Mouse (Mus musculus): ENCODE data around the gene Ccser1. TPM values are rescaled to one million over a fixed set of nuclear protein-coding genes. Genes with fewer than 3 reads are reported as not detected.

The Ccser1 gene
- total RNA-seq, 1 experiment from 2014 or later, result not detected

DNA sequence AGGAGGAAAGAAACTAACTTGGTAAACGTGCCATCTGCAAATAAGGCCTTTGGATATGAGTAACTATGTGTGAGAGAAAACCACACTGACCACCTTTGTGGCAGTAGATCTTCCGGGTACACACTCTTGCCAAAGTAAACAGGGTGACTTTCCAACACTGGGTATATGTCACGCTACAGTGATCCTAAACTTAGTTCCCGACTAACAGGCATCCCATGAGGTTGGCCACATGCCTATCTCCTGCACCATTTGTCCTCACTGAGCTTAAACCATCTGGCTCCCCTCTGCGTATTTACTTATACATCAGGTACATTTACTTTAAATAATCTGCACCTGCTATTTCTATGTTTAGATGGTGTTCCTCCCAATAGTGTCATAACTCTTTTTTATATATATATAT lies 183.6 kb downstream of the Ccser1 start:
- ATAC-seq (replicated peaks; ENCODE audit: insufficient number of reproducible peaks, low FRiP score, low TSS enrichment, poor library complexity, severe bottlenecking), result no peak

- ATAC-seq (replicated peaks; ENCODE audit: insufficient number of reproducible peaks, low FRiP score, low TSS enrichment, poor library complexity, severe bottlenecking), result no peak
Measured at GRCm38 (mm10) chr6:61382526-61382925, 202.4 kb downstream of the Ccser1 start.

GRCm38 (mm10) chr6:61382991-61383390 lies 202.9 kb downstream of the Ccser1 start:
- no peak for ATAC-seq (replicated peaks; ENCODE audit: insufficient number of reproducible peaks, low FRiP score, low TSS enrichment, poor library complexity, severe bottlenecking)

GRCm38 (mm10) chr6:61387046-61387445 lies 206.9 kb downstream of the Ccser1 start:
- ATAC-seq (replicated peaks; ENCODE audit: insufficient number of reproducible peaks, low FRiP score, low TSS enrichment, poor library complexity, severe bottlenecking), result no peak

DNA sequence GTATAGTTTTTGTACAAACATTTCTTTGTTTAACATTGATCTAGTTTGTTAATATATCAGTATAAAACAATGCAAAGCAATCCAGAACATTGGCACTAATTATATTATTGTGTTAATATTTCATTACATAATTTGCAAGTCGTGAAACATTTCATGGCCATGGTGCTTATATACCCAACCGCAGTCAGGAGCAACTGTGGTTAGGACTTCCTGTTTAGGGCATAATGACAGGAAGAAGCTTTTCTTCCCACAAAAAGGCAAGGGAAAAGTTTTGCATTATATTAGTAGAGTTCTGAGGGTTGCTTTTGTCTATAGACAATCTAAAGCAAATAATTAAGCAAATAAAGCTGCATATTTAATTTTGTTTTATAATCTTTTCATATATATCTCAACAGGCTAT lies 247.4 kb downstream of the Ccser1 start:
- no peak for ATAC-seq (replicated peaks; ENCODE audit: insufficient number of reproducible peaks, low FRiP score, low TSS enrichment, poor library complexity, severe bottlenecking)

GRCm38 (mm10) chr6:61430881-61431725 lies 251.0 kb downstream of the Ccser1 start:
- no peak for ATAC-seq (replicated peaks; ENCODE audit: insufficient number of reproducible peaks, low FRiP score, low TSS enrichment, poor library complexity, severe bottlenecking)

DNA sequence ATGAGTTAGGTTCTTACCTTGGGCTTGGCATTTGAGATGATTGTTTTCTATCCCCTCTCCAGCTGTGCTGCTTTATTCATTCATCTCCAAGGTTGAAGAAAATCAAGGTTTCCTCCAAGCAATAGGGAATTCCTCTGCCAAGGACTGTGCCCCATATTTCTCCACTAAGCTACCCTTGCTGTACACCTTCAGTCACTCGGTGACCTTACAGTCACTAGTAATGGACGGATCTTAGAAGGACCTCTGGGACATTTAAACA lies 251.5 kb downstream of the Ccser1 start:
- ATAC-seq (replicated peaks; ENCODE audit: insufficient number of reproducible peaks, low FRiP score, low TSS enrichment, poor library complexity, severe bottlenecking), result no peak

DNA sequence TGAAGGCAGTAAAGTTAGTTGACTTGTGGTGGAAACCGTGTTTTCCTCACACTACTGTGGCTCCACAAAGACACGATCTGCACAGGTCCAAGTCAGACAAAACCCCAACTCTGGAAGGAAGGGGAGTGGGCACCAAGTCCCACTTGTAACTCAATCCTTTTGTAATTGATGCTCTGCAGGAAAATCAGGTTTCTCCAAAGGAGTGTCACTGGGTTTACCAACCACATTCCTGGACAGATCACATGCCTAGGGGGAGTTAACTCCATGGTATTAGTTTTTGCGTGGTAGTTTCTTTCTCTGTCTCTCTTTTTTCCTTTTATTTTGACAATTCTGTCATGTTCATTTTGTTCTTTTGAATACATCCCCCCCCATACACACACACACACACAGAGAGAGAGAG lies 252.0 kb downstream of the Ccser1 start:
- ATAC-seq (replicated peaks; ENCODE audit: insufficient number of reproducible peaks, low FRiP score, low TSS enrichment, poor library complexity, severe bottlenecking), result no peak

DNA sequence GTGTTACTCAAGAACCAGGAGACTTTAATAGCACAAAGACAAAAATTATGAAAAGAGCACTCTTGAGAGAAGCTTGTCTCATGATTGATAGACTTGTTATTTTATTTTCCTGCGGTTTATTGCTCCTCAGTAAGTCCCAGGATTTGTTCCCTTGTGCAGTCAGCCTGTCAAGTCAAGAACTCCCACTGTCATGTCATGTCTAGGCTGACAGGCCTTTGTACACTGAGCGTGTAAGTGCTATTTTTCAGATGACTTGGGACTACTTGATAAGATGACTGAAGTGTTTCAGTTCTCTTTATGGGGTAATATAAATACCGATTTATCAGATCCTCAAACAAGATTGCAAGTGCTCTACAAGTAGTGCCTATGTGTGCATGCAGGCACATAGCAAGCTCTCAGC lies 252.6 kb downstream of the Ccser1 start:
- no peak for ATAC-seq (replicated peaks; ENCODE audit: insufficient number of reproducible peaks, low FRiP score, low TSS enrichment, poor library complexity, severe bottlenecking)

DNA sequence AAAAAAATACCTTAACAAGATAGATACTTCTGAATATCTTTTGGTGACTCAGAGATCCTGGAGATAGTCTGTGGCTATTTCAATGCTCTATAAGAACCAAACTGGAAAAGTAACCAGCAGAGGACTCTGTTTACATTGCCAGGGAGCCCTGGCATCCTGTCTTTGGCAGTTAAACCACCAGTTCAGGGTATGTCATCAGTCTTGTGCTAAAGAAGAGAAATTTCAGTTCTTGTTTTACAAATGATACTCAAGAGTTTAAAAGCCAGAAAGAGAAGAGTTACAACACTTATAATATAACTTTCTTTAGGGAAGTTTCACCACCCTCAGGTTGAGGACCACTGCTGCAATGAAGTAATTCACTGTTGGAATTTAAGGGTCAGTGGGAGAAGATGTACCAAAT lies 258.0 kb downstream of the Ccser1 start:
- no peak for ATAC-seq (replicated peaks; ENCODE audit: insufficient number of reproducible peaks, low FRiP score, low TSS enrichment, poor library complexity, severe bottlenecking)

GRCm38 (mm10) chr6:61471371-61472152 lies 291.4 kb downstream of the Ccser1 start:
- no peak for ATAC-seq (replicated peaks; ENCODE audit: insufficient number of reproducible peaks, low FRiP score, low TSS enrichment, poor library complexity, severe bottlenecking)

- no peak for ATAC-seq (replicated peaks; ENCODE audit: insufficient number of reproducible peaks, low FRiP score, low TSS enrichment, poor library complexity, severe bottlenecking)
Measured at GRCm38 (mm10) chr6:61485336-61485735, 305.2 kb downstream of the Ccser1 start.

GRCm38 (mm10) chr6:61491979-61492821 lies 312.1 kb downstream of the Ccser1 start:
- ATAC-seq (replicated peaks; ENCODE audit: insufficient number of reproducible peaks, low FRiP score, low TSS enrichment, poor library complexity, severe bottlenecking), result no peak

DNA sequence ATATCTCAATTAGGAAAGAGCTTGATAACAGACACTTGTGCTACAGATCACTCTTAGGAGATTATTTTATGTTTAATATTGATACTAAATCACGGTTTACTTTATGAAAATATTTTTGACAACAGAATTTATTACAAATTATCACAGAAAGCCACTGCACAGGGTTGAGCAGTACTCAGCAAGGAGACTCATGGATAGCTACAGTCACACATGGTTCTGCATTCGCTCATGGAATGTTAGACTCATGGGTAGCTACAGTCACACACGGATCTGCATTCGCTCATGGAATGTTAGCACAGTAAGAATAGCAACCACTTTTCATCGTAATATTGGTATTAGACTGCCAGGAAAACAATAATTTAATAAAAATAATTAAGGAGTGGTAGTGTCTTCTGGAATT lies 313.3 kb downstream of the Ccser1 start:
- ATAC-seq (replicated peaks; ENCODE audit: insufficient number of reproducible peaks, low FRiP score, low TSS enrichment, poor library complexity, severe bottlenecking), result no peak

DNA sequence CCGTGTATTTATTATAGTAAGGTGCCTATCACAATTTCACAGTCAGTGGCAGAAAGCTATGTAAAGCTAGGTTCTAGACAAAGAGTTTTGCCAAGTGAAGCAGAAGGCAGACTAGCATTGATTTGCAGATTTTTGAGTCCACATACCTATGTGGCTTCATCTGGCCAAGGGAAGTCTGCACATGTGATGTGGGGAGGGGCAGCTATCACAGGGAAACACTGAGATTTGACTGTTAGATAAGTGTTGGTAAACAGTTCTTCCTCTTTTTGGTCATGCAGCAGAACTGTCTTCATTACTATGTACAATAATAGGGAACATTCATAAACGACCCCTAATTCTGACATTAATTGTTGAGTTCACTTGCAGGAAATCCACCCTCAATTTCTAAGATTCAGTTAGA lies 335.2 kb downstream of the Ccser1 start:
- ATAC-seq (replicated peaks; ENCODE audit: insufficient number of reproducible peaks, low FRiP score, low TSS enrichment, poor library complexity, severe bottlenecking), result no peak

DNA sequence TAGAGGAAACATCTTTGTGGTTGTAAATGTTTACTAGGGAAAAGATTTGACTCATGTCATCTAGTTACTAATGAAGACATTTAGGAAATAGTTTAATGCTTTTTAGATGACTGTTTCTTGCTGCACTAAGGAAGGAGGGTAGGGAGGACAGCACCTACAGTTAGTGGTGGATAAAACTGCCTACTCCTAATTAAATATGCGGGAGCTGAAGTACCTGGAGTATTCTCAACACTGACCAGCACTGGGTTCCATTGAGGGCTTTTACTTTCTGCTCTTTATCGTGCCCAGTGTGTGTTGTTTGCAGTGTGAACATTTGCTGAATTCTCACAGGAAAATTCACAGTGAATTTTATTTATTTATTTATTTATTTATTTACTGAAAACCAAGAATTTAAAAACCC lies 341.5 kb downstream of the Ccser1 start:
- no peak for ATAC-seq (replicated peaks; ENCODE audit: insufficient number of reproducible peaks, low FRiP score, low TSS enrichment, poor library complexity, severe bottlenecking)

DNA sequence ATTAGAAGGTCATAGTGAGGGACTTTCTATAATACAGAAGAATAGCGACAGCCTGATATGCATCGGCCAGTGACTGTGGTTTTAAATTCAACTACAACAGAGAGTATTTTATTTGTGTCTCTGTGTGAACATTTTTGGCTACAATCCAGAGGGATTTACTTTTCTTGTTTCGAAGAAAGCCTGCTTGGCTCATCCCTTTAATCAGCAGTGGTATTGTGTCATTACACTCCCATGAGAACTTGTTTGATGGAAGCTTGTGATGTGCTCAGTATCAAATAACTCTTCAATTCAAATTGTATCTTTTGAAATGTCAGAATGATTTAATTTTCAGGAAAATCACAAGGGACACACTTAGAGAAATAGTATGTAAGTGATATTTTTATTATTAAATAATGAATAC lies 342.0 kb downstream of the Ccser1 start:
- no peak for ATAC-seq (replicated peaks; ENCODE audit: insufficient number of reproducible peaks, low FRiP score, low TSS enrichment, poor library complexity, severe bottlenecking)

- no peak for ATAC-seq (replicated peaks; ENCODE audit: insufficient number of reproducible peaks, low FRiP score, low TSS enrichment, poor library complexity, severe bottlenecking)
Measured at GRCm38 (mm10) chr6:61523748-61524493, 343.8 kb downstream of the Ccser1 start.

DNA sequence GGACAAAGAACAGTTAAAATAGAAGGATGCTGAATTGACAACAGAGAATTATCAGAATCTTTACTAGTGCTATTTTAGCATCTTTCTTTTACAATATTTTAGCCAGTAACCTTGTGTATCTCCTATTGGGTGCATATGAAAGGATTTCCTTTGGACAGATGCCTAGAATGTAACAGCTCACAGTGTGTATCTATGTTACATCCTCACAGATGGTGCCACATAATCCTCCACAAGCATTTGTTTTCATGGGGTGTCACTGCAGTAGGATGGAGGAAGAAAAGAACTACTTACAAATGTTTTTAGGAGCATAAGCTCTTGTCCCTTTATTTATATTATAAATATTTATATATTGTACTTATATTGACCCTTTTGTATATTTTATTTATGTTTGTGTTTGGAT lies 360.6 kb downstream of the Ccser1 start:
- ATAC-seq (replicated peaks; ENCODE audit: insufficient number of reproducible peaks, low FRiP score, low TSS enrichment, poor library complexity, severe bottlenecking), result no peak

Measured in monocyte, adult 5-6 weeks (primary cell).